Mouse (Mus musculus) intestine, embryonic 16.5 days (tissue): ENCODE measurements around the gene Tnfrsf13c. TPM values are rescaled to one million over a fixed set of nuclear protein-coding genes. Genes with fewer than 3 reads are reported as not detected.

Experiments
- ATAC-seq: fragments of 200-750 bp; cut with Nextera tagmentation; 2 replicates; pipeline ENCODE4 v1.8.0; 2017; ENCODE audit warnings: moderate TSS enrichment, moderate library complexity
- H3K27ac ChIP-seq: fragments of 300-500 bp; sonication (generic); 2 replicates; pipeline ENCODE4 v1.5.1; 2014; ENCODE audit warnings: mild to moderate bottlenecking, low read length
- H3K27me3 ChIP-seq: fragments of 300-500 bp; sonication (generic); replicated peaks from 2 replicates; pipeline ENCODE4 v1.6.1; 2014; ENCODE audit warnings: low read length, control low read depth, mixed read lengths; ENCODE audit not compliant: control insufficient read depth, insufficient read depth
- H3K36me3 ChIP-seq: fragments of 300-500 bp; sonication (generic); 2 replicates; pipeline ENCODE4 v1.6.1; 2014; ENCODE audit warnings: low read length, control low read depth; ENCODE audit not compliant: control insufficient read depth, insufficient read depth
- H3K4me1 ChIP-seq: fragments of 300-500 bp; sonication (generic); 2 replicates; pipeline ENCODE4 v1.6.1; 2014; ENCODE audit warnings: low read length, control low read depth, mixed read lengths; ENCODE audit not compliant: control insufficient read depth, insufficient read depth
- H3K4me2 ChIP-seq: fragments of 300-500 bp; sonication (generic); 2 replicates; pipeline ENCODE4 v1.6.1; 2014; ENCODE audit warnings: low read depth, low read length, control low read depth
- H3K4me3 ChIP-seq: fragments of 300-500 bp; sonication (generic); 2 replicates; pipeline ENCODE4 v1.5.1; 2014; ENCODE audit warnings: mild to moderate bottlenecking, low read length
- H3K9ac ChIP-seq: fragments of 300-500 bp; sonication (generic); 2 replicates; pipeline ENCODE4 v1.6.1; 2014; ENCODE audit warnings: low read depth, low read length
- H3K9me3 ChIP-seq: fragments of 300-500 bp; sonication (generic); 2 replicates; pipeline ENCODE4 v1.6.1; 2016; ENCODE audit warnings: low read length, control low read depth; ENCODE audit not compliant: control insufficient read depth
- WGBS: fragments of 180-500 bp; shearing (Covaris S2); extraction: QIAGEN DNeasy Blood & Tissue Kit; methylation state at CpG from one replicate; pipeline ENCODE4 v1.1.7; 2014; 5-methylcytosine and 5-hydroxymethylcytosine counted together
- polyA plus RNA-seq: library from polyadenylated mRNA; unstranded; fragments of >200 nt; fragmentation: Nextera tagmentation; extraction: Ambion mirVana; gene quantifications from 2 replicates; pipeline ENCODE4 v1.2.1, GENCODE M21; 2015

The Tnfrsf13c gene
- polyA plus RNA-seq, 1 experiment from 2014 or later = 0.11 TPM

- H3K4me2 ChIP-seq = no peak overlapping the region
- H3K27ac ChIP-seq = no peak overlapping the region
- H3K4me1 ChIP-seq = peaks cover 9% of the 10 kb centered on the region
- no peak overlapping the region for H3K4me3 ChIP-seq
- no peaks in the 10 kb centered on the region for H3K9me3 ChIP-seq
- 48% methylated on average over 10 of the region's 10 CpGs for WGBS
- no peak for ATAC-seq
- peaks cover 20% of the 10 kb centered on the region for H3K36me3 ChIP-seq
- peaks cover 33% of the 10 kb centered on the region for H3K27me3 ChIP-seq
- no peak overlapping the region for H3K9ac ChIP-seq
These were observed 19.3 kb downstream of the Tnfrsf13c start for GRCm38 (mm10) chr15:82204680-82205371.

DNA sequence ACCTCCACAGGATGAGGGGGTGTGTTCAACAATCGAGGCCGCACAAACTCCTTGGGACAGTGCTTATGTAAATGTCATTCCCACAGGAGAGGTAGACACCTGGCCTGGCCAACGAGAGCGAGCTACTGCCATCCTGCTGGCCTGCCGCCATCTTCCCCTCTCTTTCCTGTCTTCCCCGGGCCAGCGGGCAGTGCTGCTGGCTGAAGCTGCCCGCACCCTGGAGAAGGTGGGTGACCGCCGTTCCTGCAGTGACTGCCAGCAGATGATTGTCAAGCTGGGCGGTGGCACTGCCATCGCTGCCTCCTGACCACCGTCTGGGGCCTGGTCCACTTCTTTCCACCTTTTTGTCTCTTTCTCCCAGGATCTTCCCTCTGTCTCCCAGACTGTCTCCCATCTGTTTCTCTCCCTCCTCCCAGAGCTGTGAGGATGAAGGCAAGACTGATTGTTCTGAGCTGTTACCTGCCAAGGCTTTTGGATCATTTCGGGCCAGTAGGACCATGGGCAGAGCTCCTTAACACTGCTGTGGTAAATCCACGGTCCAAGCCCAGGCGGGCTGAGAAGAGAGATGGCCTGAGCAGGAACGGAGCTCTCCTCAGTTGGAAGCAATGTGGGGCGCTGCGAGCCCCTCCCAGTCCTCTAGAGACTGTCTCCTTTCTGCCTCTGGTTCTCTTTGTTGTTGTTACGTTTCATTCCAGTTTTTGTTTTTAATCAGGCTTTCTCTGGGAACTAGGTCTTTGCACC lies 20.4 kb downstream of the Tnfrsf13c start:
- H3K36me3 ChIP-seq = peaks cover 30% of the 10 kb centered on the region
- H3K9me3 ChIP-seq = no peaks in the 10 kb centered on the region
- WGBS = 82% methylated on average over 20 of the region's 20 CpGs
- H3K27me3 ChIP-seq = peaks cover 26% of the 10 kb centered on the region
- no peak overlapping the region for H3K4me3 ChIP-seq
- no peak overlapping the region for H3K9ac ChIP-seq
- peaks cover 9% of the 10 kb centered on the region for H3K4me1 ChIP-seq
- H3K27ac ChIP-seq = no peak overlapping the region
- H3K4me2 ChIP-seq = no peak overlapping the region
- no peak for ATAC-seq

GRCm38 (mm10) chr15:82203090-82203489 lies 21.1 kb downstream of the Tnfrsf13c start:
- no peak overlapping the region for H3K4me2 ChIP-seq
- H3K4me1 ChIP-seq = peaks cover 9% of the 10 kb centered on the region
- H3K36me3 ChIP-seq = peaks cover 37% of the 10 kb centered on the region
- H3K27ac ChIP-seq = no peak overlapping the region
- H3K4me3 ChIP-seq = no peak overlapping the region
- WGBS = 93% methylated on average over 10 of the region's 10 CpGs
- ATAC-seq = no peak
- peaks cover 23% of the 10 kb centered on the region for H3K27me3 ChIP-seq
- H3K9me3 ChIP-seq = no peaks in the 10 kb centered on the region
- no peak overlapping the region for H3K9ac ChIP-seq

DNA sequence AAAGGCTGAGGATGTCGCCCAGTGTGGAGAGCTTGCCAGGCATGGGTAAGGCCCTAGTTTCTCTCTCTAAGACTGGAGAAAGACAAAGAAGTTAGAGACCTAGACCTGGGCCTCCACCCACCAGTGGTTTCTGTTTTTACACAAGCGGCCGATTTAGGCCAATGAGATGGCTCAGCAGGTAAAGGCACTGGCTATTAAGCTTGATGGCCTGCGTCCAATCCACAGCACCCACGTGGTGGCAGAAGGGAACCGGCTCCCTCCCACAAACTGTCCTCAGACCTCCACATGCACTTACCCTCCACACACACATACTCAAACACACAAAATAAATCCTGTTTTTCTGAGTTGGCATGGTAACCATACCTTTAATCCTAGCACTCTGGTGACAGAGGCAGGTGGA lies 22.1 kb downstream of the Tnfrsf13c start:
- H3K27ac ChIP-seq = no peak overlapping the region
- 93% methylated on average over 6 of the region's 6 CpGs for WGBS
- no peak overlapping the region for H3K4me2 ChIP-seq
- H3K9ac ChIP-seq = no peak overlapping the region
- no peak for ATAC-seq
- peaks cover 9% of the 10 kb centered on the region for H3K4me1 ChIP-seq
- peaks cover 46% of the 10 kb centered on the region for H3K36me3 ChIP-seq
- H3K27me3 ChIP-seq = peaks cover 14% of the 10 kb centered on the region
- no peak overlapping the region for H3K4me3 ChIP-seq
- H3K9me3 ChIP-seq = no peaks in the 10 kb centered on the region

- Histone ChIP-seq H3K4me2 (no peak overlapping the region), H3K4me3 (no peak overlapping the region), H3K4me1 (no peaks in the 10 kb centered on the region), H3K9me3 (no peaks in the 10 kb centered on the region), H3K27me3 (no peaks in the 10 kb centered on the region), H3K36me3 (peaks cover 59% of the 10 kb centered on the region), H3K27ac (no peak overlapping the region), H3K9ac (no peak overlapping the region)
- WGBS = 85% methylated on average over 12 of the region's 12 CpGs
- no peak for ATAC-seq
These were observed 24.6 kb downstream of the Tnfrsf13c start for GRCm38 (mm10) chr15:82199546-82199945.

- Histone ChIP-seq H3K36me3 (peaks cover 67% of the 10 kb centered on the region), H3K4me2 (no peak overlapping the region), H3K9me3 (no peaks in the 10 kb centered on the region), H3K27me3 (no peaks in the 10 kb centered on the region), H3K27ac (no peak overlapping the region), H3K9ac (no peak overlapping the region), H3K4me1 (no peaks in the 10 kb centered on the region), H3K4me3 (no peak overlapping the region)
- no peak for ATAC-seq
- 90% methylated on average over 7 of the region's 7 CpGs for WGBS
These were observed 25.8 kb downstream of the Tnfrsf13c start for GRCm38 (mm10) chr15:82198342-82198741.

GRCm38 (mm10) chr15:82197937-82198336 lies 26.2 kb downstream of the Tnfrsf13c start:
- WGBS = 92% methylated on average over 11 of the region's 11 CpGs
- H3K27me3 ChIP-seq = no peaks in the 10 kb centered on the region
- H3K27ac ChIP-seq = no peak overlapping the region
- ATAC-seq = no peak
- H3K4me1 ChIP-seq = no peaks in the 10 kb centered on the region
- no peaks in the 10 kb centered on the region for H3K9me3 ChIP-seq
- H3K4me2 ChIP-seq = no peak overlapping the region
- no peak overlapping the region for H3K9ac ChIP-seq
- H3K4me3 ChIP-seq = no peak overlapping the region
- H3K36me3 ChIP-seq = peaks cover 64% of the 10 kb centered on the region

GRCm38 (mm10) chr15:82197246-82197750 lies 26.9 kb downstream of the Tnfrsf13c start:
- H3K4me2 ChIP-seq = no peak overlapping the region
- no peak overlapping the region for H3K27ac ChIP-seq
- no peaks in the 10 kb centered on the region for H3K9me3 ChIP-seq
- ATAC-seq = no peak
- H3K9ac ChIP-seq = no peak overlapping the region
- H3K27me3 ChIP-seq = no peaks in the 10 kb centered on the region
- H3K36me3 ChIP-seq = peaks cover 66% of the 10 kb centered on the region
- 90% methylated on average over 10 of the region's 10 CpGs for WGBS
- H3K4me3 ChIP-seq = no peak overlapping the region
- no peaks in the 10 kb centered on the region for H3K4me1 ChIP-seq

- WGBS = 85% methylated on average over 12 of the region's 12 CpGs
- H3K27ac ChIP-seq = no peak overlapping the region
- peaks cover 69% of the 10 kb centered on the region for H3K36me3 ChIP-seq
- H3K9ac ChIP-seq = no peak overlapping the region
- no peak overlapping the region for H3K4me2 ChIP-seq
- H3K4me1 ChIP-seq = no peaks in the 10 kb centered on the region
- no peak overlapping the region for H3K4me3 ChIP-seq
- no peaks in the 10 kb centered on the region for H3K27me3 ChIP-seq
- H3K9me3 ChIP-seq = no peaks in the 10 kb centered on the region
- no peak for ATAC-seq
These were observed 27.9 kb downstream of the Tnfrsf13c start for GRCm38 (mm10) chr15:82196300-82196699.
